Mouse (Mus musculus) cerebellum, adult 2 months (tissue): ENCODE results near the gene Flt1. TPM values are rescaled to one million over a fixed set of nuclear protein-coding genes. Genes with fewer than 3 reads are reported as not detected.

Source experiments
- DNase-seq, 2 experiments: peaks; one replicate each; pipeline ENCODE4 v3.0.0; 2021
- H3K27ac ChIP-seq: fragments of 200-500 bp; 2 replicates; pipeline ENCODE4 v1.5.1; 2012; ENCODE audit warnings: low read length, control low read depth, inconsistent platforms; ENCODE audit not compliant: insufficient read depth
- H3K27me3 ChIP-seq: fragments of 200-500 bp; 2 replicates; pipeline ENCODE4 v1.6.1; 2012; ENCODE audit warnings: inconsistent platforms, mild to moderate bottlenecking, low read length, moderate library complexity; ENCODE audit not compliant: control insufficient read depth, insufficient read depth
- H3K4me1 ChIP-seq: fragments of 200-500 bp; 2 replicates; pipeline ENCODE4 v1.6.1; 2011; ENCODE audit warnings: low read length; ENCODE audit not compliant: control insufficient read depth, insufficient read depth
- H3K4me3 ChIP-seq: fragments of 200-500 bp; replicated peaks from 2 replicates; pipeline ENCODE3; 2011; ENCODE audit warnings: mild to moderate bottlenecking, low read depth, low read length, control low read depth; ENCODE audit not compliant: insufficient read depth
- CTCF ChIP-seq: fragments of 200-500 bp; IDR thresholded peaks from 2 replicates; pipeline ENCODE4 v1.5.1; 2011; ENCODE audit warnings: low read depth, mild to moderate bottlenecking, control low read depth, low read length, moderate library complexity, borderline replicate concordance; ENCODE audit not compliant: insufficient read depth
- POLR2A ChIP-seq: fragments of 200-500 bp; IDR thresholded peaks from 2 replicates; pipeline ENCODE4 v1.6.1; 2011; ENCODE audit warnings: low read length, control low read depth, borderline replicate concordance; ENCODE audit not compliant: insufficient read depth
- WGBS: fragments of 180-500 bp; shearing (Covaris S2); methylation state at CpG from one replicate; pipeline ENCODE4 v1.1.7; 2018; 5-methylcytosine and 5-hydroxymethylcytosine counted together
- polyA plus RNA-seq: library from polyadenylated mRNA; depleted of rRNA; stranded (reverse); fragments of >200 nt; gene quantifications from 2 replicates; pipeline ENCODE4 v1.2.3, GENCODE M21; 2012

Gene Flt1
- polyA plus RNA-seq, 1 experiment = 24.7 TPM

- 49% methylated on average over 9 of the region's 9 CpGs for WGBS
These were observed 141.2 kb downstream of the Flt1 start for GRCm38 (mm10) chr5:147584648-147585047.

GRCm38 (mm10) chr5:147583702-147584298 is 142.0 kb downstream of the Flt1 start:
- WGBS = 51% methylated on average over 14 of the region's 14 CpGs
- no peak overlapping the region for H3K27ac ChIP-seq
- no peak overlapping the region for H3K4me3 ChIP-seq
- DNase-seq = peak; percentile 45 to 69
- H3K27me3 ChIP-seq = no peaks in the 10 kb centered on the region
- no peaks in the 10 kb centered on the region for H3K4me1 ChIP-seq
- no peak for TF ChIP-seq POLR2A
- peak; percentile 73 for TF ChIP-seq CTCF

More at GRCm38 (mm10) chr5:147584648-147585047, 141.2 kb downstream of the Flt1 start:
- DNase-seq = no peak
- no peaks in the 10 kb centered on the region for H3K27me3 ChIP-seq
- H3K4me1 ChIP-seq = no peaks in the 10 kb centered on the region
- H3K4me3 ChIP-seq = no peak overlapping the region
- H3K27ac ChIP-seq = no peak overlapping the region
- TF ChIP-seq CTCF (no peak), POLR2A (no peak)

- Histone ChIP-seq H3K27me3 (no peaks in the 10 kb centered on the region), H3K27ac (no peak overlapping the region), H3K4me1 (no peaks in the 10 kb centered on the region), H3K4me3 (no peak overlapping the region)
- 83% methylated on average over 13 of the region's 13 CpGs for WGBS
- TF ChIP-seq POLR2A (no peak), CTCF (no peak)
- no peak for DNase-seq
These were observed 145.6 kb downstream of the Flt1 start for GRCm38 (mm10) chr5:147580181-147580580.

GRCm38 (mm10) chr5:147579691-147580090 is 146.1 kb downstream of the Flt1 start:
- H3K4me1 ChIP-seq = no peaks in the 10 kb centered on the region
- no peak overlapping the region for H3K27ac ChIP-seq
- TF ChIP-seq CTCF (no peak), POLR2A (no peak)
- DNase-seq = no peak
- WGBS = 86% methylated on average over 8 of the region's 8 CpGs
- H3K27me3 ChIP-seq = no peaks in the 10 kb centered on the region
- H3K4me3 ChIP-seq = no peak overlapping the region

- TF ChIP-seq CTCF = no peak
- no peak for TF ChIP-seq POLR2A
- Histone ChIP-seq H3K27me3 (no peaks in the 10 kb centered on the region), H3K4me1 (no peaks in the 10 kb centered on the region), H3K27ac (no peak overlapping the region), H3K4me3 (no peak overlapping the region)
- WGBS = 92% methylated on average over 7 of the region's 7 CpGs
- no peak for DNase-seq
These were observed 146.7 kb downstream of the Flt1 start for GRCm38 (mm10) chr5:147579148-147579547.

GRCm38 (mm10) chr5:147577003-147577402 is 148.8 kb downstream of the Flt1 start:
- Histone ChIP-seq H3K27me3 (no peaks in the 10 kb centered on the region), H3K4me1 (no peaks in the 10 kb centered on the region), H3K4me3 (no peak overlapping the region), H3K27ac (no peak overlapping the region)
- no peak for DNase-seq
- no peak for TF ChIP-seq POLR2A
- no peak for TF ChIP-seq CTCF
- WGBS = 26% methylated on average over 6 of the region's 6 CpGs

- no peak for DNase-seq
- WGBS = 68% methylated on average over 8 of the region's 8 CpGs
These were observed 151.3 kb downstream of the Flt1 start for GRCm38 (mm10) chr5:147574517-147574916.

GRCm38 (mm10) chr5:147573555-147573954 is 152.3 kb downstream of the Flt1 start:
- no peak overlapping the region for H3K27ac ChIP-seq
- DNase-seq = no peak
- no peak for TF ChIP-seq POLR2A
- no peak for TF ChIP-seq CTCF
- no peaks in the 10 kb centered on the region for H3K27me3 ChIP-seq
- H3K4me3 ChIP-seq = no peak overlapping the region
- 96% methylated on average over 1 of the region's 1 CpGs for WGBS
- H3K4me1 ChIP-seq = no peaks in the 10 kb centered on the region

More at GRCm38 (mm10) chr5:147574517-147574916, 151.3 kb downstream of the Flt1 start:
- no peaks in the 10 kb centered on the region for H3K27me3 ChIP-seq
- H3K4me3 ChIP-seq = no peak overlapping the region
- no peak overlapping the region for H3K27ac ChIP-seq
- H3K4me1 ChIP-seq = no peaks in the 10 kb centered on the region
- TF ChIP-seq CTCF (no peak), POLR2A (no peak)

GRCm38 (mm10) chr5:147572695-147573094 is 153.1 kb downstream of the Flt1 start:
- H3K27ac ChIP-seq = no peak overlapping the region
- WGBS = 89% methylated on average over 7 of the region's 7 CpGs
- TF ChIP-seq POLR2A (no peak), CTCF (no peak)
- no peak for DNase-seq
- no peaks in the 10 kb centered on the region for H3K4me1 ChIP-seq
- no peak overlapping the region for H3K4me3 ChIP-seq
- no peaks in the 10 kb centered on the region for H3K27me3 ChIP-seq
